Mouse (Mus musculus): ENCODE results near the gene Srr. TPM values are rescaled to one million over a fixed set of nuclear protein-coding genes. Genes with fewer than 3 reads are reported as not detected.

The Srr gene
- polyA plus RNA-seq, 1 experiment = 16.5 TPM

- DNase-seq (ENCODE audit: low spot score) = no peak
Measured at GRCm38 (mm10) chr11:74907850-74908249, 17.9 kb downstream of the Srr start.

GRCm38 (mm10) chr11:74902416-74902815, 23.3 kb downstream of the Srr start:
- no peak for DNase-seq (ENCODE audit: low spot score)

- no peak for DNase-seq (ENCODE audit: low spot score)
Measured at GRCm38 (mm10) chr11:74901555-74901954, 24.2 kb downstream of the Srr start.

GRCm38 (mm10) chr11:74898517-74898827, 27.3 kb downstream of the Srr start:
- no peak for DNase-seq (ENCODE audit: low spot score)

- DNase-seq (ENCODE audit: low spot score) = peak; percentile 76
Measured at GRCm38 (mm10) chr11:74897678-74898516, 27.9 kb downstream of the Srr start, which contains the start of gene Tsr1. TSS of gene Tsr1 (plus strand) at chr11:74898071.

GRCm38 (mm10) chr11:74896901-74897677, 28.7 kb downstream of the Srr start, which contains the start of gene Sgsm2:
TSS of gene Sgsm2 (minus strand) at chr11:74897060.
- peak; percentile 66 for DNase-seq (ENCODE audit: low spot score)

GRCm38 (mm10) chr11:74895980-74896900, 29.5 kb downstream of the Srr start:
- peak; percentile 72 for DNase-seq (ENCODE audit: low spot score)

- DNase-seq (ENCODE audit: low spot score) = no peak
Measured at GRCm38 (mm10) chr11:74894619-74895018, 31.1 kb downstream of the Srr start.

GRCm38 (mm10) chr11:74883098-74883497, 42.6 kb downstream of the Srr start:
- DNase-seq (ENCODE audit: low spot score) = peak; percentile 19

- peak; percentile 19 for DNase-seq (ENCODE audit: low spot score)
Measured at GRCm38 (mm10) chr11:74881979-74882378, 43.8 kb downstream of the Srr start.

- DNase-seq (ENCODE audit: low spot score) = no peak
Measured at GRCm38 (mm10) chr11:74880999-74881398, 44.7 kb downstream of the Srr start.

GRCm38 (mm10) chr11:74876801-74877200, 48.9 kb downstream of the Srr start:
- DNase-seq (ENCODE audit: low spot score) = peak; percentile 20

- peak; percentile 19 for DNase-seq (ENCODE audit: low spot score)
Measured at GRCm38 (mm10) chr11:74874630-74875029, 51.1 kb downstream of the Srr start.

- peak; percentile 43 for DNase-seq (ENCODE audit: low spot score)
Measured at GRCm38 (mm10) chr11:74870991-74871622, 54.6 kb downstream of the Srr start.

GRCm38 (mm10) chr11:74870544-74870943, 55.2 kb downstream of the Srr start:
- no peak for DNase-seq (ENCODE audit: low spot score)

GRCm38 (mm10) chr11:74869603-74870002, 56.1 kb downstream of the Srr start:
- DNase-seq (ENCODE audit: low spot score) = no peak

- DNase-seq (ENCODE audit: low spot score) = peak; percentile 20
Measured at GRCm38 (mm10) chr11:74868046-74868760, 57.5 kb downstream of the Srr start.

- DNase-seq (ENCODE audit: low spot score) = no peak
Measured at GRCm38 (mm10) chr11:74867181-74867580, 58.6 kb downstream of the Srr start.

GRCm38 (mm10) chr11:74866640-74867039, 59.1 kb downstream of the Srr start:
- no peak for DNase-seq (ENCODE audit: low spot score)

GRCm38 (mm10) chr11:74865252-74865651, 60.5 kb downstream of the Srr start:
- DNase-seq (ENCODE audit: low spot score) = no peak

GRCm38 (mm10) chr11:74864421-74864820, 61.3 kb downstream of the Srr start:
- no peak for DNase-seq (ENCODE audit: low spot score)

Measured in urinary bladder, adult 2 months (tissue).